Mouse (Mus musculus) cortical plate, adult 2 months (tissue): ENCODE measurements at regions not wholly inside any gene's neighbourhood (a gene's known extent, or its start where the extent isn't known, plus 50 kb on each side); places are given as distances from the start of the nearest gene placed in this dataset.

Experiments used
- CTCF ChIP-seq: fragments of 200-500 bp; IDR thresholded peaks from 2 replicates; pipeline ENCODE4 v1.5.1; 2011; ENCODE audit warnings: mild to moderate bottlenecking, control low read depth, low read length; ENCODE audit not compliant: insufficient read depth; ENCODE audit errors: extremely low read depth
- POLR2A ChIP-seq: fragments of 200-500 bp; IDR thresholded peaks from 2 replicates; pipeline ENCODE4 v1.6.1; 2011; ENCODE audit warnings: mild to moderate bottlenecking, low read length, control low read depth; ENCODE audit not compliant: insufficient read depth; ENCODE audit errors: extremely low read depth

DNA sequence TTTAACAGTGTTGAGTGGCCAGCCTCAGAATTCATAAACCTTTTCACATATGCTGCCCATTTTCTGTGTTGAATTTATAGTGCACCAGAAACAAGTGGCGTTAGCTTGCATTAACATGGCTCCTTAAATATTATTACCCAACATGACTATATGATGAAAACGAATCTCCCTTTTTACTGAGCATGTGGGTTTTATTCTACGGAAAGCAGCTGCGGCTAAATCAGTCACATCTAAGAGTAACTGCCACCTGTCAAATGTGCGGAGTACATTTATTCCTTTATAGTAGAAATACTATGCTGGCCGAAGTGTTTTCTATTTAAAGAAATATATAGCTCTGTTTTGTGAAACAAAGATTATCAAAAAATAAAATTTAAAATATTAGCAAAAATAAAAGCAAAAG, 188.5 kb upstream of the Adamts5 start:
- TF ChIP-seq POLR2A = no peak
- TF ChIP-seq CTCF = no peak
